Mouse (Mus musculus) natural killer cell, adult 2 months (primary cell): ENCODE data around the gene Zfp36l2.

Source experiments
- DNase-seq, 2 experiments: peaks; one replicate each; pipeline ENCODE4 v3.0.0; 2022; ENCODE audit warnings: low spot score in 2 of 2

The Zfp36l2 gene

GRCm38 (mm10) chr17:84177481-84177880 is 10.3 kb downstream of the Zfp36l2 start:
- no peak for DNase-seq

- DNase-seq, result no peak
Measured at GRCm38 (mm10) chr17:84176446-84176845, 11.3 kb downstream of the Zfp36l2 start.

- no peak for DNase-seq
Measured at GRCm38 (mm10) chr17:84175196-84175595, 12.6 kb downstream of the Zfp36l2 start.

- DNase-seq, result no peak
Measured at GRCm38 (mm10) chr17:84167377-84167776, 20.4 kb downstream of the Zfp36l2 start.

- peak in 1 of 2 experiments; percentile 53 for DNase-seq
Measured at GRCm38 (mm10) chr17:84166135-84166860, 21.4 kb downstream of the Zfp36l2 start.

- no peak for DNase-seq
Measured at GRCm38 (mm10) chr17:84165735-84166134, 22.0 kb downstream of the Zfp36l2 start.

- DNase-seq, result no peak
Measured at GRCm38 (mm10) chr17:84164146-84164545, 23.6 kb downstream of the Zfp36l2 start.

- no peak for DNase-seq
Measured at GRCm38 (mm10) chr17:84163066-84163785, 24.5 kb downstream of the Zfp36l2 start.

- no peak for DNase-seq
Measured at GRCm38 (mm10) chr17:84162211-84162760, 25.5 kb downstream of the Zfp36l2 start.

GRCm38 (mm10) chr17:84161231-84161854 is 26.4 kb downstream of the Zfp36l2 start:
- no peak for DNase-seq

- no peak for DNase-seq
Measured at GRCm38 (mm10) chr17:84158891-84159290, 28.9 kb downstream of the Zfp36l2 start.

- DNase-seq, result no peak
Measured at GRCm38 (mm10) chr17:84158461-84158795, 29.3 kb downstream of the Zfp36l2 start.

GRCm38 (mm10) chr17:84157743-84158460 is 29.8 kb downstream of the Zfp36l2 start:
- DNase-seq, result no peak

- DNase-seq, result no peak
Measured at GRCm38 (mm10) chr17:84156748-84157742, 30.7 kb downstream of the Zfp36l2 start.

GRCm38 (mm10) chr17:84156227-84156573 is 31.5 kb downstream of the Zfp36l2 start:
- DNase-seq, result no peak

GRCm38 (mm10) chr17:84155516-84156226 is 32.1 kb downstream of the Zfp36l2 start:
- DNase-seq, result no peak

- DNase-seq, result no peak
Measured at GRCm38 (mm10) chr17:84155029-84155338, 32.8 kb downstream of the Zfp36l2 start.

GRCm38 (mm10) chr17:84154302-84155028 is 33.3 kb downstream of the Zfp36l2 start:
- peak in 1 of 2 experiments; percentile 33 for DNase-seq

GRCm38 (mm10) chr17:84152976-84153786 is 34.6 kb downstream of the Zfp36l2 start:
- DNase-seq, result peak in 1 of 2 experiments; percentile 53
